Comparison of ENCODE assay signal across 7 mouse cellular contexts in the genomic region with DNA sequence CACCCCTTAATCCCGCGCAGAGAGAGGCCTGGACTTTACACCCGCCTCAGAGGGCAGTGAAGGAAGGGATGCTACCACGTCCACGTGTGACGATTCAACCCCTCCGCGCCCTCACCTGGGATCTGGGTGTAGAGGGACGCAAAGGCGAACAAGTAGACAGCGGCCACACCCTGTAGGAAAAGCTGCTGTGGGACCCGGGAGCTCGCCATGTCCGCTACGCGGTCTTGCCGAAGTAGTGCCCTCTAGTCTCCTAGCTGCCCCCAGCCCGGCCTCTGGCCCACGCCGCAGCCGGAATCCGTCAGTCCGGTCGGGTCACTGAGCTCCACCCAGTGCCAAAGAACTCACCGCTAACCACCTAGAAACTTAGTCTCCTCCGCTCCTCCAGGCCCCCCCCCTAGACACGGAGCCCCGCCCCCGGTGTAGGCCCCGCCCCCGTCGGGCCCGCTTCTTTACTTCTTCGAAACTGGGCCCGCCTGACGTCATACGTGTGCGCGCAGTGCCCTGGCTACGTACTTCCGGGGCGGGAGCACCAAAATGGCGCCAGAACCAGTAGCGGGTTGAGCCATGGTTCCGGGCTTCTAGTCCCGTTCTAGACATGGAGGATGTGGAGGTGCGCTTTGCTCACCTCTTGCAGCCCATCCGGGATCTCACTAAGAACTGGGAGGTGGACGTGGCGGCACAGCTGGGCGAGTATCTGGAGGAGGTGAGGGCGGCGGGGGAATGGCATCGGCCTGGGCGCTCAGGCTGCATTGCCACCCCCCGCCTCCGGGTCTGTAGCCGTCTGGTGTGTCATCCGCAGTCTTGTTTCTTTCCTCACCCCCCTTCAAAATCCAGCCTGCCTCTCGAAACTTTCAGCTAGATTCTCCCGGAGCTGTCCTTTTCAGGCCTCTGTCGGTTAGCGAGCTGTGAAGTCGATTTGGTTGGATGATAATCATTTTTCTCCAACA. TPM values are rescaled to one million over a fixed set of nuclear protein-coding genes. Genes with fewer than 3 reads are reported as not detected.
DNase-seq lines count a peak whose midpoint lies in the region; ATAC-seq lines count a peak whose summit lies in the region.

TSS of gene Lmf2 (minus strand) at position 419 of the 947 bp plus-strand sequence.
TSS of gene Ncaph2 (plus strand) at position 479 of the 947 bp plus-strand sequence.

- peak within 1 kb of the TSS; percentile 67 for H3K4me2 ChIP-seq in embryonic facial prominence, embryonic 11.5 days (ENCODE audit: low read depth, low read length)
- peak within 1 kb of the TSS; percentile 75 for H3K4me2 ChIP-seq in limb, embryonic 11.5 days (ENCODE audit: low read depth, severe bottlenecking)
- H3K4me2 ChIP-seq in midbrain, embryonic 14.5 days (ENCODE audit: low read length), result peak within 1 kb of the TSS; percentile 84

- peak within 1 kb of the TSS; percentile 86 for H3K9ac ChIP-seq in embryonic facial prominence, embryonic 11.5 days (replicated peaks; ENCODE audit: low read length)
- H3K9ac ChIP-seq in limb, embryonic 11.5 days (ENCODE audit: low read length), result peak within 1 kb of the TSS; percentile 81
- H3K9ac ChIP-seq in midbrain, embryonic 14.5 days (replicated peaks; ENCODE audit: low read length), result peak within 1 kb of the TSS; percentile 71

- H3K36me3 ChIP-seq in embryonic facial prominence, embryonic 11.5 days (replicated peaks; ENCODE audit: control insufficient read depth, insufficient read depth, low read depth, low read length), result peaks cover 8% of the 10 kb centered on the region
- peaks cover 14% of the 10 kb centered on the region for H3K36me3 ChIP-seq in limb, embryonic 11.5 days (ENCODE audit: control insufficient read depth, insufficient read depth, low read length)
- peaks cover 37% of the 10 kb centered on the region for H3K36me3 ChIP-seq in midbrain, embryonic 14.5 days (ENCODE audit: control insufficient read depth, insufficient read depth, low read length)

- H3K4me1 ChIP-seq in embryonic facial prominence, embryonic 11.5 days (ENCODE audit: control insufficient read depth, insufficient read depth, low read length), result no peaks in the 10 kb centered on the region
- H3K4me1 ChIP-seq in limb, embryonic 11.5 days (ENCODE audit: control insufficient read depth, insufficient read depth, low read length), result peaks cover 8% of the 10 kb centered on the region; the same call in 1 of the 2 replicates
- H3K4me1 ChIP-seq in midbrain, embryonic 14.5 days (ENCODE audit: control insufficient read depth, insufficient read depth, low read length), result peaks cover 18% of the 10 kb centered on the region

- peak; percentile 80 for ATAC-seq in embryonic facial prominence, embryonic 11.5 days (replicated peaks; ENCODE audit: insufficient number of reproducible peaks, low FRiP score, low TSS enrichment, low read depth)
- peak; percentile 90 for ATAC-seq in limb, embryonic 11.5 days (ENCODE audit: insufficient number of reproducible peaks, low FRiP score, low TSS enrichment, low read depth)
- peak; percentile 94 for ATAC-seq in midbrain, embryonic 14.5 days (ENCODE audit: low FRiP score, low TSS enrichment)

- no peaks in the 10 kb centered on the region for H3K27me3 ChIP-seq in embryonic facial prominence, embryonic 11.5 days (ENCODE audit: control insufficient read depth, insufficient read depth, low read length)
- no peaks in the 10 kb centered on the region for H3K27me3 ChIP-seq in limb, embryonic 11.5 days (ENCODE audit: control insufficient read depth, insufficient read depth, low read length)
- H3K27me3 ChIP-seq in midbrain, embryonic 14.5 days (ENCODE audit: control insufficient read depth, insufficient read depth, low read length), result no peaks in the 10 kb centered on the region

- peak within 1 kb of the TSS; percentile 68 for H3K27ac ChIP-seq in embryonic facial prominence, embryonic 11.5 days (replicated peaks; ENCODE audit: low read depth, low read length)
- peak within 1 kb of the TSS; percentile 73 for H3K27ac ChIP-seq in limb, embryonic 11.5 days (replicated peaks; ENCODE audit: low read depth, low read length)
- H3K27ac ChIP-seq in midbrain, embryonic 14.5 days (replicated peaks; ENCODE audit: low read depth, low read length), result peak within 1 kb of the TSS; percentile 80

- peak; percentile 98 for DNase-seq in adrenal gland, postnatal 14 days
- peak; percentile 99 for DNase-seq in embryonic facial prominence, embryonic 11.5 days (ENCODE audit: low spot score)
- peak; percentile 99 for DNase-seq in heart, adult 11 months
- peak; percentile 97 for DNase-seq in kidney, adult 18-20 months
- DNase-seq in limb, embryonic 11.5 days (ENCODE audit: low spot score), result peak; percentile 98
- peak; percentile 99 for DNase-seq in midbrain, embryonic 14.5 days
- peak; percentile 90 to 95 for DNase-seq in spleen, adult 18-20 months

- WGBS in embryonic facial prominence, embryonic 11.5 days, result under 1% methylated on average over 59 of the region's 64 CpGs
- under 1% methylated on average over 63 of the region's 64 CpGs for WGBS in limb, embryonic 11.5 days
- WGBS in midbrain, embryonic 14.5 days, result under 1% methylated on average over 64 of the region's 64 CpGs

- H3K9me3 ChIP-seq in embryonic facial prominence, embryonic 11.5 days (replicated peaks; ENCODE audit: control insufficient read depth, low read length), result no peaks in the 10 kb centered on the region
- no peaks in the 10 kb centered on the region for H3K9me3 ChIP-seq in limb, embryonic 11.5 days (ENCODE audit: control insufficient read depth, low read length)
- no peaks in the 10 kb centered on the region for H3K9me3 ChIP-seq in midbrain, embryonic 14.5 days (ENCODE audit: control insufficient read depth, low read length)

- H3K4me3 ChIP-seq in embryonic facial prominence, embryonic 11.5 days (ENCODE audit: low read depth, low read length), result peak within 1 kb of the TSS; percentile 63
- H3K4me3 ChIP-seq in limb, embryonic 11.5 days (ENCODE audit: low read depth, low read length), result peak within 1 kb of the TSS; percentile 86
- H3K4me3 ChIP-seq in midbrain, embryonic 14.5 days (replicated peaks; ENCODE audit: low read depth, low read length), result peak within 1 kb of the TSS; percentile 78

RNA-seq across cellular contexts. Expression of gene Lmf2, which starts in this region (rescaled TPM):
- total RNA-seq in adrenal gland, postnatal 14 days (2021), result 43.2 and 44.6 TPM in 2 replicates
- 21.6 and 33.5 TPM in 2 replicates for polyA plus RNA-seq in embryonic facial prominence, embryonic 11.5 days (2014; fragmentation: Nextera tagmentation; extraction: Ambion mirVana)
- 31.6 and 32.1 TPM in 2 replicates for polyA plus RNA-seq in limb, embryonic 11.5 days (2014; fragmentation: Nextera tagmentation; extraction: Ambion mirVana)
- 18.3 and 23.9 TPM in 2 replicates for polyA plus RNA-seq in midbrain, embryonic 14.5 days (2014; fragmentation: Nextera tagmentation; extraction: Ambion mirVana)

RNA-seq across cellular contexts. Expression of gene Ncaph2, which starts in this region (rescaled TPM):
- total RNA-seq in adrenal gland, postnatal 14 days (2021), result 83.3 and 85.8 TPM in 2 replicates
- polyA plus RNA-seq in embryonic facial prominence, embryonic 11.5 days (2014; fragmentation: Nextera tagmentation; extraction: Ambion mirVana), result 158 and 171 TPM in 2 replicates
- 176 and 180 TPM in 2 replicates for polyA plus RNA-seq in limb, embryonic 11.5 days (2014; fragmentation: Nextera tagmentation; extraction: Ambion mirVana)
- 106 and 111 TPM in 2 replicates for polyA plus RNA-seq in midbrain, embryonic 14.5 days (2014; fragmentation: Nextera tagmentation; extraction: Ambion mirVana)

Comparison
In these comparisons a context has a peak if more than half of its experiments do, and no peak if none do; other contexts are left out.
1. Peak in every context shown above with its lines: DNase-seq, ATAC-seq, H3K4me3 ChIP-seq and H3K27ac ChIP-seq.